Mouse (Mus musculus) right cerebral cortex, postnatal 25 days (tissue): ENCODE measurements around the gene Mmp15.

Experiments used
- DNase-seq: peaks from one replicate; pipeline ENCODE4 v3.0.0; 2022

The Mmp15 gene

DNA sequence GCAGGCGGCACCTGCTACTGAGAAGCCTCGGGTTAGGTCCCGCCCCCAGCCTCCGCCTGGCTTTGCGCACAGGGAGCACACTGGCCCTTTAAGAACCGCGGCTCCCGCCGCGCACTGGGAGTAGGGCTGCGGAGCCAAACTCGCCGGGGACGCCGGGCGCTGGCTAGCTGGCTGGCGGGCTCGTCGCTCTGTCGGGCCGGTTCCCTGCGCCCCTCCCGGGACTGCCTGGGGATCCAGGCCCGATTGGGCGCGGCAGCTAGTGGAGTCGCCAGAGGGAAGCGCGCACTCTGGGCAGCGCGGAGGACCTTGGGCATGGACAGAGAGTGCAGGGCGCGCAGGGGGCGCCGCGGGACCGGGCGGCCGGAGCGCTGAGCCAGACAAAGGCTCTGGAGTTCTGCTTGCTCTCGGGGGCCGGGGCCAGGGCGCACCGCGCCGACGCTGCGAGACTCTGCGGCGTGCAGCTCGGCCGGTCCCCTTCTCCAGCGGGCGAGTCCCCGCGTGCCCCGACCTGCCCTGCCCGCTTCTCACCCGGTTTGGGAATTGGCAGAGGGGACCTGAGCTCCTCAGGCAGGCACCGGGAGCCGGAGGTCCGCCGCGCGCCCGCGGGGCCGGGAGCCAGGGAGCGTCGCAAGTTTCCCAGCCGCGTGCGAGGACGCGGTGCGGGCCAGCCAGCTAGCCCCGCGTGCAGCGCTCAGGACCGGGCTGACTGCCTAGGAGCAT, at the start of gene Mmp15:
Mmp15 (plus strand) TSS at position 118 of the 720 bp plus-strand sequence.
- DNase-seq = peak; percentile 61

DNA sequence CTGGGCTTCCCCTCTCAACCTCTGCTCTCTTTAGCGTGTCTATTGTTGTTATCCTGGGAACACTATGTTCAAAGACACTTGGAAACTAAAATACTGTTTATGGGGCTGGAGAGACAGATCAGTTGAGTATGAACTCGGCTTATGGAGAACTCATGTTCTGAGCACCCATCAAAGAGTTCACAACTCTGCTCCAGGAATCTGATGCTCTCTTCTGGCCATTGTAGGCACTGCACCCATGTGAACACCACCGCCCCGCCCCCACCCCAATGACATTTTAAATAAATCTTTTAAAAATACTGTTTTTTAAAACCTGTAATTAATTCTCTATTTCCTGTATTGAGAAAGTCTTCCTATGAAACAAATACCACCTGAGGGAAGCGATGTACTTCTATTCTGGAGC, 49.7 kb upstream of the Mmp15 start:
- DNase-seq = no peak

GRCm38 (mm10) chr8:95305526-95305925, 46.5 kb upstream of the Mmp15 start:
- DNase-seq = no peak

- DNase-seq = no peak
Observed at GRCm38 (mm10) chr8:95306431-95306830, 45.6 kb upstream of the Mmp15 start, which contains the start of gene Cngb1. TSS of gene Cngb1 (minus strand) at chr8:95306585.

GRCm38 (mm10) chr8:95310342-95310970, 41.6 kb upstream of the Mmp15 start, which contains the start of gene Tepp:
TSS of gene Tepp (plus strand) at chr8:95310566.
- DNase-seq = no peak

DNA sequence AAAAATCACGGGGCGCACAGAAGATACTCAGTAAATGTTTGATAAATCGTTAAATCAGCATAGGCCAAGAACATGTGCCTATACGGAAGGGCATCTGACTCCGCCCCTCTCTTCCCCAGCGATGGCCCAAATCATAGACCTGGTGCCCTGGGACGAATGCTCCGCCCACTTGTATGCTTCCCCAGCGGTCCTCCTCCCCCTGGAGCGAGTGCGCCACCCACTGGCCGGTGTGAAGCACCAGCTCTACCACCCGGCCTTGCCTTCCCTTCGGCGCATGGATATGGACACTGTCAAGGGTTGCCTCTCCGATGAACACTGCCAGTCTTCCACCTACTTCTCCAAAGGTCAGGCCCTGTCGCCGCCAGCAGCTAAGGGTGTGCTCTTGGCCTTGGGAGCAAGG, 39.2 kb upstream of the Mmp15 start:
- DNase-seq = no peak

DNA sequence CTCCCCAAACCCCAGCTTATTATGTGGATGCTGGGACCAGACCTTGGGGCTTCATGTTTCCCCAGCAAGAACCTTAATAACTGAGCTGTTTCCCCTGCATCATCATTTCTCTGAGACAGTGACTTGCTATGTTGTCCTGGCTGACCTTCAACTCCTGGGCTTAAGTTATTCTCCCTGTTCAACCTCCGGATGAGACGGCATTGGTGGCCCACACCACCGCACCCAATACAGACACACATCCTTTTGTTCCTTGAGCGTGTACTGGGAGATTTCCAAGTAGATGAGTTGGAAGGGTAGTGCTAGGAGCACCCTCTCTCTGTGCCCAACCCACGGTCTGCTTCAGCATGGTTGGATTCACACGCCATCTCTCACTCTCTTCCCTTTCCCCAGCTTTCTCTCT, 38.2 kb upstream of the Mmp15 start:
- no peak for DNase-seq

DNA sequence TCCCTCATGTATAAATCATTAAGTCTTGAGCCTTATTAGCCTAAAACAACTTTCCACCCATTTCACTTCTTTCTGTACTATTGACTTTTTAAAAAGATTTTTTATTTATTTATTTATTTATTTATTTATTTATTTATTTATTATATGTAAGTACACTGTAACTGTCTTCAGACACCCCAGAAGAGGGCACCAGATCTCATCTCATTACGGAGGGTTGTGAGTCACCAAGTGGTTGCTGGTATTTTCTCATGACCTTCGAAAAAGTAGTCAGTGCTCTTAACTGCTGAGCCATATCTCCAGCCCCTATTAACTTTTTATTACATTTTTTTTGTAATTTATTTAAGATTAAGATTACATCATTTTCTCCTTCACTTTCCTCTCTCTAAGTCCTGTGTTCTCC, 37.4 kb upstream of the Mmp15 start:
- no peak for DNase-seq

- DNase-seq = no peak
Observed at GRCm38 (mm10) chr8:95315350-95315749, 36.7 kb upstream of the Mmp15 start.

- DNase-seq = peak; percentile 22
Observed at GRCm38 (mm10) chr8:95320224-95321139, 31.6 kb upstream of the Mmp15 start.

DNA sequence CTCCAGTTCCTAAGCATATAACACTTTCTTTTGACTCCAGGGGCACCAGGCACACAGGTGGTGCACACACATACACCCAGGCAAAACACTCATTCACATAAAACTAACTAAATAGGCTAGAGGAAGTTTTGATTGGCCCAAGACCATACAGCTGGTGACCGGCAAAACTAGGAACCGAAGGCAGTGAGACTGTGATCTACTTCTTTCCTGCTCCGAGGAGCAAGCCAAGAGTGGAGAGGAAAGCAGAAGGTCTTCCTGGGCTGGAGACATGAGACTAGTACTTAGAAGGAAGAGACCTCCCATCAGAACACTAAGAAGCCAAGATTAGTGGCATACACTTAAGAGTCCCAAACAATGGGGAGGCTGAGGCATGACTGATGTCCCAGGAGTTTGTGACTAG, 28.9 kb upstream of the Mmp15 start:
- DNase-seq = no peak

- DNase-seq = no peak
Observed at GRCm38 (mm10) chr8:95324646-95325045, 27.4 kb upstream of the Mmp15 start.

DNA sequence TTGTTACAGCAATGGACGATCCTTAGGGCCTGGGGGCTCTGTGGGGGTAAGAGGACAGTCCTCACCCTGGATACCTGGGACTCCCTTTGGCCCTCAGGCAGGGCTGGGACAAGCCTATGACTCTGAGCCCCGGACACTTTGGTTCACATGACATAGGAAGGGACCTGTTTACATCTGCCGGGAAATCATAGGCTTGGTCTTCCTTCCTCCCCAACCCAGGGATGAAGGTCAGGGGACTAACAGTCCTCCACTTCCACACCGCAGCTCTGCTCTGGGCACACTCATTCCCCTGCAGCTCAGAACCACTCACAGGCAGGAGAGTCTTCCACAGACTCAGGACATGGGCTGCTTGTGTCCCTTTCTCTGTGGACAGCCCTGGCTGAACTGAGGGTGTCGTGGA, 25.2 kb upstream of the Mmp15 start:
- no peak for DNase-seq

DNA sequence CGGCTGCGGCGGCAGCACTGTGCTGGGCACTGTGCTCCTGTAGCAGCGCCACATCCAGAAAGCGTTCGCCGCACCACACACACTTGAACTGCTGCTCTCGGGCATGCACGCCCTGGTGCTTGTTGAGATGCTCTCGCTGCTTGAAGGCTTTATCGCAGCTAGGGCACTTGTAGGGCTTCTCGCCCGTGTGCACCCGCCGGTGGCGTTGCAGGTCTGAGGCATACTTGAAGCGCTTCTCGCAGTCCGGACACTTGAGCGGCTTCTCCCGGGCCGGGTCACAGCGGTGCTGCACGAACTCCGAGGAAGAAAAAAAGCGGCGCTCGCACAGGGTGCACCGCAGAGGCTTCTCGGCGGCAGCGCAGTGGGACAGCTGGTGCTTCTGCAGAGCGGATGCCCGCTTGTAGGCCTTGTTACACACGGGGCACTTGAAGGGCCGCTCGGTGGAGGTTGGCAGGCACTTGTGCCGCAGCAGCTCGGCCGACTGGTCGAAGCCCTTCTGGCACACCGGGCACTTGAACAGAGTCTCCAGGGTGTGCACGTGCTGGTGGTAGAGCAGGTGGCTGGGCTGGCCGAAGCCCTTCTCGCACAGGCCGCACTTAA, 24.1 kb upstream of the Mmp15 start:
- DNase-seq = no peak

DNA sequence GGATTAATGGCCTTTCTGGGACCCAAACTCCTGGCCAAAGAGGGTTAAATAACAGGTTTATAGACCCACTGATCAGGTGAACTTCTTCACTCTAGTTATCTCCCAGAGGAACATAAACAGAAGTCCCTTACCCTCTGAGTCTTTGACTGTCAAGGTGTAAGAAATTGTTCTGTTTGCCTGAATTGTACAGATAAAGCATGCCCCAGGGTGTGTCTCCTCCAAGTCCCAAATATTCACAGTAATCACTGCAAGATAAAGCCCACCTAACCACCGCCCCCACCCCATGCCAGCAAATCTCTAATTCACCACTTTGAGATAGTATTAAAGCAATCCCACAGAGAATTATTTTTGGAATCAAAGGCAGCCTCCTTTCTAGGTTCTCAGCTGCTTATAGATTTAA, 21.7 kb upstream of the Mmp15 start:
- DNase-seq = no peak

- no peak for DNase-seq
Observed at GRCm38 (mm10) chr8:95331156-95331719, 20.8 kb upstream of the Mmp15 start.

DNA sequence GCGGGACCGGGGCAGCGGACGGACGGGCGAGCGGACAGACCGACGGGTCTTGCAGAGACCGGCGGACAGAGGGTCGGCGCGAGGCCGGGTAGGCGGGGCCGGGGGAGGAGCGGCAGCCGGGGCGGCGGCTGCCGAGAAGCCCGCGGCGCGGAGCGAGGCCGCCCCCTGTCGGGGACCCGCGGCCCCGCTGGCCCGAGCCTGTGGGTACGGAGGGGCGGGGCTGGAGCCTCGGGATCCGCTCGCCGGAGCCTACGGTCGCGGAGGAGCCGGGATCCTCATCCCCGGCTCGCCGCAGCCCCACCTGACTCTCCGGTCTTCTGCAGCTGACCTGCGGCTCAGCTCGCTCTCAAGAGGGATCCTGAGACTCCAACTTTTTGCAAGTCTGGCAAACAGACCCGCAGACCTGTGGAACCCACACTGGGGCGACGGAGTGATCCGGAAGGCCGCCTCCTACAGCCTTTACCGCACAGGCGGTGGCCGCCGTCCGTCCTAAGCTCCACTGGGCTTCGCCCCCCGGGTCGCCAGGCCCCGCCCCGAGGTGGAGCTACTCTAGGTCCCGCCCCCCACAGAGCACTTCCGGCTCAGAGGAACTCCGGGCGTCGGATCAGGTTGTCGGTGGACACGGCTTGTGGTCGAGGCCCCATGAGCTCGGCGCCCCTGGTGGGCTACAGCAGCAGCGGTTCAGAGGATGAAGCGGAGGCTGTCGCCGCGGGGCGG, 20.2 kb upstream of the Mmp15 start, which contains the start of the genes Zfp319 and Usb1:
Zfp319 (minus strand) TSS at position 231 of the 717 bp plus-strand sequence.
Usb1 (plus strand) TSS at position 565 of the 717 bp plus-strand sequence.
- DNase-seq = peak; percentile 92

DNA sequence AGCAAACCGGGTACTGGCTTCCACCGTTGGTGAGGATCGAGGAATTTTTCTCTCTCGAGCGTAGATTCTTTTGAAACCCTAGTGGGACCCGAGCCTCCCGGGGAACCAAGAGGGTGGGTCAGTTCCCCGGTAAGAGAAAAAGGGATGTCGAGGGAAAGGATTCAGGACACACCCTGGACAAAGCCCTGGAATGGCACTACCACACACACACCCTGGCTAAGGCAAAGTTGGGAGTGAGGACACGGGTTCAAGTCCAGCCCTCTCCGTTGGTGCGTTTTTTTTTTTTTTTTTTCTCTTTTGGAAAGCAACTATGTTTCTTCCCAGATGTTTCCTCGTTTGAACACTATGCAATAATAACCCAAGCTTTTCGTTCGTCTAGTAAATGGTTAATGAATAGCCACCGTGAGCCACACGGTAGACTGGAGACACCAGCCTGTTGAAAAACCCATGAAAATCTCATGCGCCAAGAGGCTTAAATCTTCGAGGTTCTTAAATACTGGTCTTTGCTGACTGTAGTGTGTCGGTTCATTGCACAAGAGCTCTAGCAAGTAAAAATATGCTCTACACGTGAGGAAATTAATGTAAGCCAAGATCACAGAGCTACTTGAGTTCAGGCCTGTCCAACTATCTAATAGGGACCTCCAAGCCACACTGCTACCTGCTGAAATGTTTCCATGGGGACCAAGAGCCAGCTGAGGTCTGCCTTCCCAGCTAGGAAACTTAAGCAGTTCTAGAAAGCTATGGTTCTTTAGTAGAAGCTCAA, 19.4 kb upstream of the Mmp15 start:
- DNase-seq = no peak

GRCm38 (mm10) chr8:95335706-95336105, 16.4 kb upstream of the Mmp15 start:
- DNase-seq = no peak

DNA sequence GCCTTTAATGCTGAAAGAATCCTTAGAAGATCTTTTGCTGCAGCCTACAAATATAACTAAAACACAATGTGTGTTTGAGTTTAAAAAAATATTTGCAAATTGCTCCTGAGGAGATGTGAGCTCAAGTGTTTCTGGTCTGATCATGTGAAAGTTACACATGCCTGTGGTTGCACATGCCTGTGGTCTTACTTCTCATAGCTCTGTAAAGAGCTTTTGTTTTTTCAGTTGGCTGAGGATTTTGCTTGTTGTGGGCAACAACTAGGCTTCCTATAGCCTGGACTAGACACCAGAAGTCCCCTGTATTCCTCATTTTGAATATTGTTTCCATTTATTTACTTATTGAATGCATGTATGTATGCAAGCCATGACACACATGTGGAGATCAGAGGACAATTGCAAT, 15.7 kb upstream of the Mmp15 start:
- DNase-seq = no peak

DNA sequence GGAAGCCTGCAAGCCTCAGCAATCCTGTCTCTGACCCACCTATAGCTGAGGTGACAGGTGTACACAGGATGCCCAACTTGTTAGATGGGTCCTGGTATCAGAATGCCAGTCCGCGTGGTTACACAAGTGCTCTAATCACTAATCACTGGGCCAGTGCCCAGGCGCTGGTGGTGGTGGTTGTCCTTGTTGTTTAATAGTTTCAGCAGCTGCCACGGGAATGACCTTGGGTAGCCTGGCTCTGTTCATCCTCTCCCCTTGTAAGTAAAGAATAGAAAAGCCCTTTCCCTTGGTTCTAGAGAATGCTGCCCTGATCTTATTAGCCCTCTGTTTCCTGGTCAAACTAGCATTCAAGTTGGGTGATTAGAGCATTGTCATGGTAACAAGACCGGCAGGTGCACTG, 10.3 kb upstream of the Mmp15 start:
- DNase-seq = no peak
